Mouse (Mus musculus): ENCODE data around the gene Ash1l.

GRCm38 (mm10) chr3:89061696-89062095 lies 111.3 kb downstream of the Ash1l start:
- no peak for TF ChIP-seq EP300 (IDR thresholded peaks at IDR 0.05)
- no peak for TF ChIP-seq CTCF (IDR thresholded peaks at IDR 0.05)

Measured in lung, postnatal 0 days (tissue).